Mouse (Mus musculus): ENCODE measurements around the gene Obox8. TPM values are rescaled to one million over a fixed set of nuclear protein-coding genes. Genes with fewer than 3 reads are reported as not detected.

Gene Obox8
- polyA plus RNA-seq (2012; rRNA removed): not detected in 2 replicates

DNA sequence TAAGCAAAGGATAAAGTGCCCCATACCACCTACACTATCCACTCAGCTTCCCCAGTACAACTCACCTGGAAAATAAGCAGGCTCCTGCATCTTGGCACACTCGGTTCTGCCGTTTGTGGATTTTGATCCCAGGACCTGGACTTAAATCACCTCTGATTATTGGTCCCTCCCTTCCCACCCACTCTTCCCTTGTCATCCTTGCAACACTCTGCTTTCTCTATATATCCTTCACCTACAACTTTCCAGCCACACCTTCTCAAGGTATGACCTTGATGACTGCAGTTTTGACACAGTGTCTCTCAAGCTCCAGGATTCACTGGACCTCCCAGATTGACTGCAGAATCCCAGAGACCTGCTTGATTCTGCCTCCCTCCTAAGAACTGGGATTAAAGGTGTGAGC lies at the start of gene Obox8:
Gene Obox8, minus strand, starts transcription at position 101 of the 400 bp plus-strand sequence.

Other genes with a start within 250 kb of the Obox8 start
- gene Sult2a3, start 210.5 kb downstream of the Obox8 start, polyA plus RNA-seq (2012; rRNA removed): not detected in 2 replicates
- gene Sult2a6, start 78.7 kb downstream of the Obox8 start, polyA plus RNA-seq (2012; rRNA removed): not detected in 2 replicates
- gene Sult2a8, start 113.2 kb upstream of the Obox8 start, polyA plus RNA-seq (2012; rRNA removed): not detected in 2 replicates
- not detected in 2 replicates for gene Sult2a7, start 160.7 kb upstream of the Obox8 start, polyA plus RNA-seq (2012; rRNA removed)
- gene Vmn1r90, start 229.9 kb upstream of the Obox8 start, polyA plus RNA-seq (2012; rRNA removed): not detected in 2 replicates